Mouse (Mus musculus) heart, adult 2 months (tissue): Measurements from ENCODE around the gene Vta1.

Experiments used
- CTCF ChIP-seq: fragments of 200-600 bp; IDR thresholded peaks from 2 replicates; pipeline ENCODE4 v1.8.1; 2022; ENCODE audit warnings: antibody characterized with exemption, mild to moderate bottlenecking, moderate library complexity
- EP300 ChIP-seq: fragments of 200-500 bp; IDR thresholded peaks from 2 replicates; pipeline ENCODE4 v1.6.1; 2011; ENCODE audit warnings: low read depth, low read length, control low read depth; ENCODE audit not compliant: insufficient read depth

DNA sequence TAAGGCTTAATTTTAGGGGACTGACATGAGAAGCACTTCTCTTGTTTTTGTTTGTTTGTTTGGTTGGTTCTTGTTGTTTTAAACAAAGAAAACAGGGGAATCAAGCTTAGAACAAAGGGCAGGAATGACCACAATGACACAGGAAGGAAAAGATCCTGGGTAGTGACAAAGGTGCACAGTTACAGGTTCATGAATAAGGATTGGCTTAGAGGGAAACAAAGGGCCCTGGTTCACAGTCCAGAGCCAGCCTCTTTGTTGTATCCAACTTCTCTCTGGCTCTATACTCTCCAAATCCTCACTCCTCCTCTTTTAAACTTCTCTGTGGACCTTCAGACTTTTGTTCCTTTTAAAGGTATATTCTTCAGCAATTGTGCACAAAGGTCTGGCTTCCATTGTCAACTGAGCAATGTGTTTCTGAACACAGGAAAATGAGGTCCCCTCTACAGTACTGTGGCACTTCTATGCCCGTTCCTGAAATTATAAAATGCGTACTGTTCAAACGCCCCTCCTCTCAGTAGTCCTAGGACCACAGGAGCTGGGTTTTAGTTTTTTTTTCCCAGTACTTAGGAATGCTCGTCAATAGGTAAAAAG, 1.4 kb downstream of the Vta1 start:
- no peak for TF ChIP-seq CTCF
- no peak for TF ChIP-seq EP300
